Mouse (Mus musculus): ENCODE data around the gene Cpt1c.

Gene Cpt1c

DNA sequence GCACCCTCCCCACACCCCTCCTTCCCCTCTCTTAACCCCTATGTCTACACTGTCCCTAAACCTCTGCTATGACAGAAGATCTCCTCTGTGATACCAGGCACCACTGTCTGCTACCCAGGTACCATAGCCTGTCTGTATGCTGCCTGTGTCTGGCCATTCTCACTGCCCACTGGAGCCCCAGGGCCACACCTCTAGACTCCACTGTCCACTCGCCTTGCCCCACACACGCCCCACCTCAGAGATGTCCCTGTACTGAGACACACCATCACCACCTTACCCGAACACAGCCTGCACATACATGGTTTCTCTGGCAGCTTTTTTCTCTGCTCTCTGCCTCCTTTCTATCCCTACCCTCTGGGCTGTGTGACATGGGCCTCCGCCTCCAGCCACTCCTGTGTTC is 57.8 kb downstream of the Cpt1c start:
- no peak for DNase-seq (ENCODE audit: low spot score)

DNA sequence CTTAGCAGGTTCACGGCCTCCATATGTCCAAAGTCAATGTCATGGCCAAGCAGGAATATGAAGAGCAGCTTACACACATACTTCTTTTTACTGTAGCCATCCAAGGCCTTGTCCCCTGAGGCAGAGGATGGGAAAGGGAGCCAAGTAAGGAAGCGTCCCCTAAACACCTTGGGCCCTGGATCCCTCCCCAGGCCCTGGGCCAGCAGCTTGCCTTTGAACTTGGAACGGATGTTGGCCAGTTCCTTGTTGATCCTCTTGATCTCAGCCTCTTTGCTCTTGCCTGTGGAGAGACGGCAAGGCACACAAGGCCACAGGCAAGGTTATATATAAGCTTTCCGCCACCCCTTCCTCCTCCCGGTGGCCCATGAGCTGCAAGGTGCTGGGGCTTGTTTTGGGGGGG is 58.5 kb downstream of the Cpt1c start:
- DNase-seq (ENCODE audit: low spot score), result no peak

- DNase-seq (ENCODE audit: low spot score), result no peak
Measured at GRCm38 (mm10) chr7:44915314-44915713, 59.3 kb downstream of the Cpt1c start.

- no peak for DNase-seq (ENCODE audit: low spot score)
Measured at GRCm38 (mm10) chr7:44914396-44914795, 60.3 kb downstream of the Cpt1c start.

Measured in spleen, adult 12 weeks (tissue).